Mouse (Mus musculus) hindbrain, embryonic 15.5 days (tissue): Measurements from ENCODE around the gene Ddost. TPM values are rescaled to one million over a fixed set of nuclear protein-coding genes. Genes with fewer than 3 reads are reported as not detected.

ENCODE experiments used
- ATAC-seq: fragments of 200-750 bp; cut with Nextera tagmentation; 2 replicates; pipeline ENCODE4 v1.8.0; 2017; ENCODE audit warnings: low read depth, moderate number of reproducible peaks, moderate TSS enrichment; ENCODE audit not compliant: low FRiP score
- H3K27ac ChIP-seq: fragments of 300-500 bp; sonication (generic); replicated peaks from 2 replicates; pipeline ENCODE4 v1.5.1; 2015; ENCODE audit warnings: mild to moderate bottlenecking, inconsistent platforms
- H3K27me3 ChIP-seq: fragments of 300-500 bp; sonication (generic); 2 replicates; pipeline ENCODE4 v1.6.1; 2015; ENCODE audit warnings: control low read depth, inconsistent platforms
- H3K36me3 ChIP-seq: fragments of 300-500 bp; sonication (generic); 2 replicates; pipeline ENCODE4 v1.6.1; 2015; ENCODE audit warnings: control low read depth, inconsistent platforms
- H3K4me1 ChIP-seq: fragments of 300-500 bp; sonication (generic); replicated peaks from 2 replicates; pipeline ENCODE4 v1.6.1; 2015; ENCODE audit warnings: control low read depth, inconsistent platforms
- H3K4me2 ChIP-seq: fragments of 300-500 bp; sonication (generic); 2 replicates; pipeline ENCODE4 v1.6.1; 2015; ENCODE audit warnings: moderate library complexity, mild to moderate bottlenecking, inconsistent platforms
- H3K4me3 ChIP-seq: fragments of 300-500 bp; sonication (generic); 2 replicates; pipeline ENCODE4 v1.5.1; 2015; ENCODE audit warnings: mild to moderate bottlenecking, inconsistent platforms
- H3K9ac ChIP-seq: fragments of 300-500 bp; sonication (generic); 2 replicates; pipeline ENCODE4 v1.6.1; 2015; ENCODE audit warnings: inconsistent platforms
- H3K9me3 ChIP-seq: fragments of 300-500 bp; sonication (generic); 2 replicates; pipeline ENCODE4 v1.6.1; 2016; ENCODE audit warnings: control low read depth, inconsistent platforms
- WGBS: fragments of 180-500 bp; shearing (Covaris S2); methylation state at CpG from one replicate; pipeline ENCODE4 v1.1.7; 2015; 5-methylcytosine and 5-hydroxymethylcytosine counted together
- polyA plus RNA-seq: library from polyadenylated mRNA; unstranded; fragments of >200 nt; fragmentation: Nextera tagmentation; extraction: Ambion mirVana; gene quantifications from 2 replicates; pipeline ENCODE4 v1.2.1, GENCODE M21; 2015

Gene Ddost
- polyA plus RNA-seq, 1 experiment from 2014 or later = 220 TPM

DNA sequence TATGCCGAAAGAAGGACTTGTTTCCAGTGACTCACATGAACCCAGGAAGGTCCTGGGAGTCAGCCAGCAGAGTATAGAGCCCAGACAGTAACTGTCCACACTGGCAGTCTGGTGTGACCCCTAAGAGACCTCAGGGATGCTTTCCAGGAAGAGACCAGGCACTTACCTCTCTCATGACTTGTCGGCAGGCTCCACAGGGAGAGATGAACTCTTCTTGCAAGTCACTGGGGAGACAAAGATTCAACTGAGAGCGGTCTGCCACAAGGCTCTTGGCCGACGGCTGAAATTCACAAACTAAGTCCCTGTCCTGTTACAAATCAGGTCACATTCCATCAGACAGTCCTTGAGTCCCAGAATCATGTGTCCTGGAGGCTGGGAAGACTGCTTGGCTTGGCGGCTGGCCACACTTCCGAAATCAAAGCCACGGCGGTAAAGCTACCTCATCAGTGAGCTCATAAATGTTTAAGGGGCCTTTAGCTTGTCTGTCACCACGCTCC, 38.9 kb downstream of the Ddost start:
- WGBS = 55% methylated on average over 10 of the region's 10 CpGs
- H3K27me3 ChIP-seq = no peaks in the 10 kb centered on the region
- H3K4me2 ChIP-seq = no peak overlapping the region
- ATAC-seq = no peak
- no peaks in the 10 kb centered on the region for H3K9me3 ChIP-seq
- H3K9ac ChIP-seq = no peak overlapping the region
- H3K27ac ChIP-seq = no peak overlapping the region
- no peak overlapping the region for H3K4me3 ChIP-seq
- peaks cover 5% of the 10 kb centered on the region; the same call in 1 of the 2 replicates for H3K4me1 ChIP-seq
- H3K36me3 ChIP-seq = no peaks in the 10 kb centered on the region

DNA sequence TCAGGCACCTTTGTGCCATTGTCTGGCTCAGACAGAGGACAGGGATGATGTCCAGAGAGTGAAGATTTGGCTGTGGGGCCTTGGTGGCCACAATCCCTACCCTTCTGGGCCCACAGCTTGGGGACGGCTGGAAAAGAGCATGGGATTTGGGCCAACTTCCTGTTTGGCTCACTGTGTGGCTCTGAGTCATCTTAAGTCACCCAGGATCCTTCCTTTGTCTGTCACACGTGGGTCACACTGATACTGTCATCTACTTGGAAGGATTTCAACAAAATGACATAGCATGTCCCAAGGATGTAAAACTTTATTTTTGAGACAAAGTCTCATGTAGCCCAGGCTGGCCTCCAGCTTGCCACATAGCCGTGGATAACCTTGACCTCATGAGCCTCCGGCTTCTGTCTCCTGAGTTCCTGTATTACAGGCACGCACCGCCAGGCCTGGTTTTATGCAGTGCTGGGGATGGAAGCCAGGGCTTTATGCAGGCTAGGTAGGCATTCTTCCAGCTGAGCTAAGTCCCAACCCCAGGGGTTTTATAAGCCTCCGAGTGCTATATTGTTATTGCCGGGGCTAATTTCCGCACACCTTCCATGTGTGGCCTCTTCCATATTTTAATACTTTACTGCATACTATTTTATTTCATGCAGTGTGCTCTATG, 40.5 kb downstream of the Ddost start:
- Histone ChIP-seq H3K27me3 (no peaks in the 10 kb centered on the region), H3K9me3 (no peaks in the 10 kb centered on the region), H3K4me1 (peaks cover 5% of the 10 kb centered on the region; the same call in 1 of the 2 replicates), H3K9ac (no peak overlapping the region), H3K36me3 (no peaks in the 10 kb centered on the region), H3K4me3 (no peak overlapping the region), H3K4me2 (no peak overlapping the region), H3K27ac (no peak overlapping the region)
- no peak for ATAC-seq
- 73% methylated on average over 9 of the region's 9 CpGs for WGBS

DNA sequence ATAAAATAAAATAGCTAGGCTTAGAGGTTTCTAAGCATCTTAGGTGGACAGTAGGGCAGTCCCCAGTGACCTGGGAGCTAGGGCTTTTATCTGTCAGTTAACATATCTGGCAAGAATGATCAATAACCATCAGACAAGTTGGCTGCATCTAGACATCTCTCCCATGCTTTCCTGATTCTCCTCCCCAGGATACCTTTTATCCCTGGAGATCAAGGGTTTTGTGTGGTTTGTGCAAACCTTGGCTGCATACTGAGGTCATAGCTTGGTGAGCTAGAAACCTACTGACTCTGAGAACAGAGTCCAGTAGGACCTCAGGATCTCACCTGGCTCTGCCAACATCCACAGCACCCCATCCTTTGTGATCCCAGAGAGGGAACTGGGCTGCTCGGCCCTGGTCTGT, 42.8 kb downstream of the Ddost start:
- no peaks in the 10 kb centered on the region for H3K9me3 ChIP-seq
- no peaks in the 10 kb centered on the region for H3K27me3 ChIP-seq
- H3K4me1 ChIP-seq = peaks cover 5% of the 10 kb centered on the region; the same call in 1 of the 2 replicates
- H3K9ac ChIP-seq = no peak overlapping the region
- H3K4me2 ChIP-seq = no peak overlapping the region
- H3K27ac ChIP-seq = no peak overlapping the region
- H3K4me3 ChIP-seq = no peak overlapping the region
- no peaks in the 10 kb centered on the region for H3K36me3 ChIP-seq
- no peak for ATAC-seq
- 68% methylated on average over 1 of the region's 1 CpGs for WGBS

DNA sequence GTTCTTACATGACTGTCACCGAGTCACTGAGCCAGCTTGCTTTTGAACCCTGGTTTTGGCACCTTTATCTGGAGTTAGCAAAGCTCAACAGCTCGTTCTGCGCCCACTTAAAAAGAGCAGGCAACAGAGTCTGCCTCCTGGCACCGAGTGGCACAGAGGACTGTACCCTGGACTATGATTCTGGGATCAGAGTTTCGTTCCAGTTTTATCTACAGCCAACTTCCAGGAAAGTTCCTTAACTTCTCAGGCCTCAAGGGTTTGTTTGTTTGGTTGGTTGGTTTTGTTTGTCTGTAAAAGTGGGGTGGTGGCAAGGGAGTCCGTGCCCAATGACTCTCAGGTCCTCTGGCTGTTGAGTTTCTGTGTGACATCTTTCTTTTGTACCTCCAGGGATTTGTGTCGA, 44.2 kb downstream of the Ddost start:
- no peaks in the 10 kb centered on the region for H3K9me3 ChIP-seq
- no peaks in the 10 kb centered on the region for H3K4me1 ChIP-seq
- no peak for ATAC-seq
- H3K4me3 ChIP-seq = no peak overlapping the region
- H3K36me3 ChIP-seq = no peaks in the 10 kb centered on the region
- 82% methylated on average over 7 of the region's 7 CpGs for WGBS
- H3K9ac ChIP-seq = no peak overlapping the region
- no peak overlapping the region for H3K27ac ChIP-seq
- no peak overlapping the region for H3K4me2 ChIP-seq
- no peaks in the 10 kb centered on the region for H3K27me3 ChIP-seq

DNA sequence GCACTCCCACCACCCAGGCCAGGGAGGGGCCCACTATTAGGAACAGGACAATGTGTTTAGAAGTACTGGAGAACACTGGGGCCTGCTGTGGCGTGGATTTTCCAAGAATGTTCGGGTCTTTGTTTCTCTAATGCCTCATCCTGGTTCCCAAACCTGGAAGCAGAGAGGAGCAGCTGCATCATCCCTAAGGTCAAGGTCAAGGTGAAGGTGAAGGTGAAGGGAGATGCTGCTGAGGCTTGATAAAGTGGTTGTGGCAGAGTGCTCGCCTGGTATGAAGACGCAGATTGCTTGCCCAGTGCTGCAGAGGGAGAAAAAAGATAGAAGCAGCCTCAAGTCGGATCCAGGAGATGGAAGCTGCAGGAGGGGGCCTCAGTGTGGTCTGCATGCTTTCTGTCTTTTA, 47.3 kb downstream of the Ddost start:
- no peak overlapping the region for H3K4me2 ChIP-seq
- H3K9ac ChIP-seq = no peak overlapping the region
- no peaks in the 10 kb centered on the region for H3K9me3 ChIP-seq
- no peak overlapping the region for H3K27ac ChIP-seq
- no peak overlapping the region for H3K4me3 ChIP-seq
- 86% methylated on average over 5 of the region's 5 CpGs for WGBS
- ATAC-seq = no peak
- no peaks in the 10 kb centered on the region for H3K4me1 ChIP-seq
- no peaks in the 10 kb centered on the region for H3K27me3 ChIP-seq
- H3K36me3 ChIP-seq = no peaks in the 10 kb centered on the region

DNA sequence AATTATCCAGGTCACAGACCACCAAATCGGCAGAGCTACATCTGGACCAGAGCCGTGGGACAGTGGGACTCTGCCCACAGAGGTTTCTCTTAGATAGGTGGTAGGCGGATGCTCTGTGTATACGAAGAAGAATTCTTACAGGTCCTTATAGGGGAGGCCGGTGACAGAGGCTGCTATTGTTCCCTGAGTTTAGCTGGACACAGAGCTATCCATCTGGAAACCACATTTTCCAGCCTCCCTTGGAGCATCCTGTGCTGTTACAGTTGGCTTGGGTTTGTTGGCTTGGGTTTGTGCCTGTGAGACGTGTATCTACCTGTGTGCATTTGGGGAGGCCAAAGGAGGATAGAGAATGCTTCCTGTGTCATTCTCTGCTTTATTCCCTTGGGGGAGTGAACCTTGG, 48.2 kb downstream of the Ddost start:
- Histone ChIP-seq H3K9me3 (no peaks in the 10 kb centered on the region), H3K27ac (no peak overlapping the region), H3K4me3 (no peak overlapping the region), H3K4me1 (no peaks in the 10 kb centered on the region), H3K4me2 (no peak overlapping the region), H3K36me3 (no peaks in the 10 kb centered on the region), H3K27me3 (no peaks in the 10 kb centered on the region), H3K9ac (no peak overlapping the region)
- no peak for ATAC-seq
- WGBS = 84% methylated on average over 6 of the region's 6 CpGs

DNA sequence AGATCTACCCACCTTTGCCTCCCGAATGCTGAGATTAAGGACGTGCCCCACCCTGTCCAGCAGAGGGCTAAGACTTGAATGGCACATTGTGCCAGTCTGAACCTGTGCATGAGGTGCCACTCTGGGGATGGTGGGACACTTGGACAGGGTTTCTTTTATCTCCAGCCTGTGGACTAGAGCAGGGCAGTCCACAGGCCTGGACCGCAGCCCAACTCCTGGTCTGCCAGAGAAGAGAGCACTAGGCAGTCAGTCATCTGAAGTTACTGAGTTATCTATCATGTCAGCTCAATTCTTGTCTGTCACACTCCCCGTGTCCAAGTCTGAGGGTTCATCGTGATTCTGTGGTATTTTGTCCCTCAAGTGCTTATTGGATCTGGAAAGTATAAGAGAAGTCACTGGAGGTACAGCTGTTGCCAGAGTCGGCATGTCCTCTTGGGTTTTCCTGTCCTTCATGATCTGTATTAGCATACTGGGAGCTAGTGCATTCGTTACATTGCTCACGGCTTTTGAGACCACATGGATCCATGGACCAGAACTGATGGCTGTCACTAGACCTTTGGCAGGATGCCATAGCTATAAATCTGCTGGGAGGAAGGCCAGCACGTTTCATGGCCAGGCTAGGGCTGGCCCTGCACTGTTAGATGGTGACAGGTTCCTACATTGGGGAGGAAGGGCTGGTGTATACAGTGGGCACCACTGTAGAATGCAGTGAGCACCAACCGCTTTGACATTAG, 49.1 kb downstream of the Ddost start:
- no peaks in the 10 kb centered on the region for H3K4me1 ChIP-seq
- no peak overlapping the region for H3K27ac ChIP-seq
- WGBS = 65% methylated on average over 10 of the region's 10 CpGs
- ATAC-seq = no peak
- H3K36me3 ChIP-seq = no peaks in the 10 kb centered on the region
- H3K9me3 ChIP-seq = no peaks in the 10 kb centered on the region
- no peaks in the 10 kb centered on the region for H3K27me3 ChIP-seq
- no peak overlapping the region for H3K4me3 ChIP-seq
- H3K9ac ChIP-seq = no peak overlapping the region
- no peak overlapping the region for H3K4me2 ChIP-seq

DNA sequence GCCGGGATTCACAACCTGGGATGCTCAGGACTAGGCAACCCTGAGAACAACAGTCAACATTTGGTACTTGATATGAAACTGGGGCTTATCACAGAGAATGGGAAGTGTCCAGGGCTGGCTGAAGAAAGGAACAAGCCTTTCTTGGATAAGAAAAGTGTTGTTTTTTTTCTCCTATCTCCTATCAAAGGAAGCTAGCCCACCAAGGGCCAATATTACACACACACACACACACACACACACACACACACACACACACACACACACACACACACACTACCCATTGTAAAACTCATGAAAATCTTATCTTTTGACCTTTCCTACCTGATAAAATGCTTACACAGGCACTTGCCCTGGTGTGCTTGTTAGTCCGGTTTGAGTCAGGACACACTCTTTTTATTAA, 51.0 kb downstream of the Ddost start:
- Histone ChIP-seq H3K27me3 (no peaks in the 10 kb centered on the region), H3K27ac (no peak overlapping the region), H3K4me2 (no peak overlapping the region), H3K9me3 (no peaks in the 10 kb centered on the region), H3K9ac (no peak overlapping the region), H3K36me3 (no peaks in the 10 kb centered on the region), H3K4me1 (no peaks in the 10 kb centered on the region), H3K4me3 (no peak overlapping the region)
- no peak for ATAC-seq
- 88% methylated on average over 2 of the region's 2 CpGs for WGBS

DNA sequence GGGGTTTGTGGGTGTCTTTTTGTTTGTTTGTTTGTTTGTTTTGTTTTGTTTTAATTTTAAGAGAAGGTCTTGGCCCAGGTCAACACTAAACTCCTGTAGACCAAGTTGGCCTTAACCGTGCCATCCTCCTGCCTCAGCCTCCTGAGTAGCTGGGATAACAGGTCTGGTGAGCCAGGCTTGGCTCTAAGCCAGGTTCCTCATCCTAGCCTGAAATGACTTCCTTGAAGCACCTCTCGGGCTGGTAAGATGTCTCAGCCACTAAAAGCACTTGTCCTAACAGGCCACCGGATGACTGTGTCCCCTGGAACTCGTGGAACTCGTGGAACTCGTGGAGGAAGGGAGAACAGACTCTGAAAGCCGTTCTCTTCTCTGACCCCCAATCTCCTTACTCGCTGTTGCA, 51.6 kb downstream of the Ddost start:
- Histone ChIP-seq H3K9ac (no peak overlapping the region), H3K4me1 (peaks cover 4% of the 10 kb centered on the region; the same call in 1 of the 2 replicates), H3K36me3 (no peaks in the 10 kb centered on the region), H3K27ac (no peak overlapping the region), H3K4me2 (no peak overlapping the region), H3K4me3 (no peak overlapping the region), H3K27me3 (no peaks in the 10 kb centered on the region), H3K9me3 (no peaks in the 10 kb centered on the region)
- WGBS = 91% methylated on average over 8 of the region's 8 CpGs
- no peak for ATAC-seq

DNA sequence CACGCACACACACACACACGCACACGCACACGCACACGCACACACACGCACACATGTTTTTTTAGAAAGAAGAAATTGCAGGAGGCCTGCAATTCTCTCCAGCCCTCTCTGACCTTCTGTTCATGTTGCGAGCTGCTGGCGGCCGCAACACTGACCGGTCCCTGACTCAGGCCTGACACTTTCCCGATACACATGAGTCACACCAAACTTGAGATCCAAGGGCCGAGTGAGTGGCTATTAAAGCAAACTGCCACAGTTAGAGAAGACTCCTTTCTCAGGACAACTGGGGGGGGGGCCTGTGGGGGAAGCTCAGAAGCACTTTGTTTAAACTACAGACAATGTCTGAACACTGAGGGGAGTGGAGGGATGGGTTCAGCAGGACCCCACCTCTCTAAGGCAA, 52.0 kb downstream of the Ddost start:
- no peak overlapping the region for H3K9ac ChIP-seq
- no peak overlapping the region for H3K4me3 ChIP-seq
- 91% methylated on average over 12 of the region's 12 CpGs for WGBS
- ATAC-seq = no peak
- peaks cover 8% of the 10 kb centered on the region; the same call in 1 of the 2 replicates for H3K4me1 ChIP-seq
- no peaks in the 10 kb centered on the region for H3K9me3 ChIP-seq
- no peaks in the 10 kb centered on the region for H3K36me3 ChIP-seq
- H3K27ac ChIP-seq = no peak overlapping the region
- no peak overlapping the region for H3K4me2 ChIP-seq
- no peaks in the 10 kb centered on the region for H3K27me3 ChIP-seq

DNA sequence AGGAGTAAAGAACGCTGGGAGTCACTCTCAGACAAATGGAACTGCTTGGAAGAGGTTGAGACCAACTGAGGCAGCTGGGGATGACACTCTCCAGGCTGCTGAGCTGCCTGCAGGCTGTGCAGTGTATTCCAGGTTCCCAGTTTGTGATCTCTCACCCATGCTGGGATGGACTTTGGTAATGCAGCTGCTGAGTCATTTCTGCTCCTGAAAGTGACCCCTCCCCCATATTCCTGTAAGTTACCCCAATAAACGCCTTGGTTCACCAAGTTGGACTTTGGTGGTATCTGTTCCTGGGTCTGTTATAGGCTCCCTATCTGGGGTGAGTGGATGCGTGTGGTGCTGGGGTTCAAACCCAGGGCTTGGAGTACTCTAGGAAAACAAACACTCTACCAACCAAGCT, 53.6 kb downstream of the Ddost start:
- H3K9ac ChIP-seq = no peak overlapping the region
- H3K4me1 ChIP-seq = peaks cover 13% of the 10 kb centered on the region; the same call in 1 of the 2 replicates
- H3K9me3 ChIP-seq = no peaks in the 10 kb centered on the region
- WGBS = 73% methylated on average over 3 of the region's 3 CpGs
- no peaks in the 10 kb centered on the region for H3K27me3 ChIP-seq
- H3K4me2 ChIP-seq = no peak overlapping the region
- H3K36me3 ChIP-seq = no peaks in the 10 kb centered on the region
- no peak overlapping the region for H3K4me3 ChIP-seq
- ATAC-seq = no peak
- no peak overlapping the region for H3K27ac ChIP-seq

DNA sequence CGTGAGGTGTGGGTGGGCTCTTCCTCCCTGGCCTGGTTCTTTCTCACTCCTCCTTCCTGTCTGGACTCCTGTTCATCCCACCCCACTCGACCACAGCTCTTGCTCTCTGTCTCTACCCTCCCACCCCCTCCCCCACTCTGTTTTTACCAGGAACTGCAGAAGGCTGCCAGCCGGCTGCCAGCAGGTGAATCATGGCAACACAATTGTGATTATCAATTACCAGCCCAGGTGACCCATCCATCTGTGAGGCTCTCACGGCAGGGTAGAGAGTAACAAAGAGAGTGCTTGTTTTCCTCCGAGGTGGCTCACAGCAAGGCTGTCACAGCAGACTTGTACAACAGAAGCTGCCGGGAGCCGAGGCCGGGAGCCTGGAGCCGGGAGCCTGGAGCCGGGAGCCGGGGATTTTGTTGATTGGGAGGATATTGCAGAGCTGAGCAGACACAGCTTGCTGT, 56.9 kb downstream of the Ddost start:
- H3K4me2 ChIP-seq = peak overlapping the region; percentile 32
- no peak overlapping the region; the same call in 1 of the 2 replicates for H3K9ac ChIP-seq
- 0 out of 2 replicates have a peak, but pooled peaks cover 2% of the 10 kb centered on the region for H3K27me3 ChIP-seq
- H3K9me3 ChIP-seq = no peaks in the 10 kb centered on the region
- 2% methylated on average over 11 of the region's 11 CpGs for WGBS
- peak; percentile 27; the same call in 1 of the 2 replicates for ATAC-seq
- no peak overlapping the region for H3K4me3 ChIP-seq
- peak overlapping the region; percentile 63 for H3K27ac ChIP-seq
- H3K36me3 ChIP-seq = no peaks in the 10 kb centered on the region
- peaks cover 13% of the 10 kb centered on the region; the same call in 1 of the 2 replicates for H3K4me1 ChIP-seq
